10 mouse cellular contexts compared by ENCODE assay signal in genomic region chr19:3376966-3377715, GRCm38 (mm10). TPM values are rescaled to one million over a fixed set of nuclear protein-coding genes. Genes with fewer than 3 reads are reported as not detected.
A peak's percentile ranks its signal among the peaks of the same experiment; 100 is the strongest.
DNase-seq lines count a peak whose midpoint lies in the region; ATAC-seq lines count a peak whose summit lies in the region.
"Had no signal": no experiment of that assay in that cellular context is flagged by ENCODE, and none has a peak within 500 bp of the region (broad histone marks: within the 10 kb centered on the region; RNA-seq: fewer than 3 reads in every experiment).

No protein-coding gene starts in this region.

- H3K4me3 ChIP-seq in kidney, embryonic 14.5 days (ENCODE audit: low read length), result no peak overlapping the region
- no peak overlapping the region for H3K4me3 ChIP-seq in liver, embryonic 16.5 days (ENCODE audit: low read depth, low read length)
- H3K4me3 ChIP-seq: neural tube, embryonic 13.5 days had no signal

- peaks cover 9% of the 10 kb centered on the region; the same call in 1 of the 2 replicates for H3K36me3 ChIP-seq in kidney, embryonic 14.5 days (ENCODE audit: control insufficient read depth, insufficient read depth, low read length)
- peaks cover 2% of the 10 kb centered on the region for H3K36me3 ChIP-seq in liver, embryonic 16.5 days (ENCODE audit: control insufficient read depth, insufficient read depth)

- ATAC-seq in kidney, embryonic 14.5 days (ENCODE audit: low FRiP score, low TSS enrichment), result no peak
- ATAC-seq in liver, embryonic 16.5 days (ENCODE audit: low read depth), result peak; percentile 42

- H3K9me3 ChIP-seq in kidney, embryonic 14.5 days (ENCODE audit: control insufficient read depth, low read length), result no peaks in the 10 kb centered on the region
- H3K9me3 ChIP-seq in liver, embryonic 16.5 days (replicated peaks; ENCODE audit: control insufficient read depth, low read length), result no peaks in the 10 kb centered on the region
- H3K9me3 ChIP-seq: neural tube, embryonic 13.5 days had no signal

- WGBS in kidney, embryonic 14.5 days, result 32% methylated on average over 4 of the region's 4 CpGs
- 18% methylated on average over 4 of the region's 4 CpGs for WGBS in liver, embryonic 16.5 days (ENCODE audit: insufficient replicate concordance)

- no peak overlapping the region for H3K9ac ChIP-seq in kidney, embryonic 14.5 days (ENCODE audit: low read depth, low read length)
- H3K9ac ChIP-seq in liver, embryonic 16.5 days (ENCODE audit: low read depth, low read length), result no peak overlapping the region
- H3K9ac ChIP-seq: neural tube, embryonic 13.5 days had no signal

- no peak overlapping the region for H3K27ac ChIP-seq in kidney, embryonic 14.5 days (ENCODE audit: low read depth, low read length)
- peak overlapping the region; percentile 73 for H3K27ac ChIP-seq in liver, embryonic 16.5 days (ENCODE audit: low read length)
- H3K27ac ChIP-seq: neural tube, embryonic 13.5 days had no signal

- peak; percentile 22 to 39 for DNase-seq in kidney, postnatal 25 days
- DNase-seq in adrenal gland, postnatal 14 days, result peak; percentile 74
- peak; percentile 17 for DNase-seq in ovary, postnatal 14 days (ENCODE audit: low spot score)
- DNase-seq in gastrocnemius, postnatal 25 days, result no peak
- DNase-seq in thymus, postnatal 14 days, result no peak
- DNase-seq in retina, embryonic 14.5 days (ENCODE audit: low spot score), result no peak
- DNase-seq: heart, postnatal 36 days had no signal

- H3K27me3 ChIP-seq in kidney, embryonic 14.5 days (ENCODE audit: control insufficient read depth, insufficient read depth, low read length), result no peaks in the 10 kb centered on the region
- no peaks in the 10 kb centered on the region for H3K27me3 ChIP-seq in liver, embryonic 16.5 days (ENCODE audit: control insufficient read depth, insufficient read depth, low read depth, low read length)
- H3K27me3 ChIP-seq: neural tube, embryonic 13.5 days had no signal

- no peaks in the 10 kb centered on the region for H3K4me1 ChIP-seq in kidney, embryonic 14.5 days (ENCODE audit: control insufficient read depth, insufficient read depth, low read length)
- H3K4me1 ChIP-seq in liver, embryonic 16.5 days (ENCODE audit: control insufficient read depth, low read depth, low read length), result no peaks in the 10 kb centered on the region; the same call in 1 of the 2 replicates
- H3K4me1 ChIP-seq: neural tube, embryonic 13.5 days had no signal

- no peak overlapping the region for H3K4me2 ChIP-seq in kidney, embryonic 14.5 days (replicated peaks; ENCODE audit: low read depth, low read length)
- no peak overlapping the region for H3K4me2 ChIP-seq in liver, embryonic 16.5 days (ENCODE audit: low read depth, low read length)
- H3K4me2 ChIP-seq: neural tube, embryonic 13.5 days had no signal

RNA-seq across cellular contexts. Expression of gene Tesmin, which starts 11.5 kb away (rescaled TPM):
- 0.51 and 0.53 TPM in 2 replicates for polyA plus RNA-seq in kidney, embryonic 14.5 days (2014; fragmentation: Nextera tagmentation; extraction: Ambion mirVana)
- total RNA-seq in adrenal gland, postnatal 14 days (2021), result 0.56 and 1.3 TPM in 2 replicates
- polyA plus RNA-seq in liver, embryonic 16.5 days (2015; fragmentation: Nextera tagmentation; extraction: Ambion mirVana), result 0.21 and 0.29 TPM in 2 replicates
- total RNA-seq in gastrocnemius, postnatal 25 days (2021), result under 1 TPM; 0.43 to 0.80 TPM
- polyA plus RNA-seq: neural tube, embryonic 13.5 days had no signal

RNA-seq across cellular contexts. Expression of gene Gal, which starts 37.2 kb away (rescaled TPM):
- polyA plus RNA-seq in kidney, embryonic 14.5 days (2014; fragmentation: Nextera tagmentation; extraction: Ambion mirVana), result not detected in 2 replicates
- 21.5 and 21.9 TPM in 2 replicates for total RNA-seq in adrenal gland, postnatal 14 days (2021)
- polyA plus RNA-seq in liver, embryonic 16.5 days (2015; fragmentation: Nextera tagmentation; extraction: Ambion mirVana), result not detected in 2 replicates
- under 1 TPM; 0.49 to 0.72 TPM for total RNA-seq in gastrocnemius, postnatal 25 days (2021)
- total RNA-seq: heart, postnatal 36 days had no signal

RNA-seq across cellular contexts. Expression of gene Cpt1a, which starts 55.0 kb away (rescaled TPM):
- 10.0 and 23.8 TPM in 2 replicates for polyA plus RNA-seq in kidney, embryonic 14.5 days (2014; fragmentation: Nextera tagmentation; extraction: Ambion mirVana)
- 274 and 315 TPM in 2 replicates for total RNA-seq in adrenal gland, postnatal 14 days (2021)
- 7.6 and 9.5 TPM in 2 replicates for polyA plus RNA-seq in liver, embryonic 16.5 days (2015; fragmentation: Nextera tagmentation; extraction: Ambion mirVana)
- 10 to 100 TPM; 13.8 to 14.3 TPM for total RNA-seq in gastrocnemius, postnatal 25 days (2021)

Comparison
In these comparisons a context has a peak if more than half of its experiments do, and no peak if none do; other contexts are left out.
1. DNase-seq: peak in kidney, postnatal 25 days (2 of 2), adrenal gland, postnatal 14 days (single experiment) and ovary, postnatal 14 days (single experiment); none in gastrocnemius, postnatal 25 days (single experiment), thymus, postnatal 14 days (single experiment) and retina, embryonic 14.5 days (single experiment).
2. RNA of gene Gal, which starts 37.2 kb away (total RNA-seq): 21.5 to 21.9 TPM in adrenal gland, postnatal 14 days; 0.49 to 0.72 TPM in gastrocnemius, postnatal 25 days; every median in the first group is over 10 times any median in the second.
3. RNA of gene Cpt1a, which starts 55.0 kb away (total RNA-seq): 274 to 315 TPM in adrenal gland, postnatal 14 days; 13.8 to 14.3 TPM in gastrocnemius, postnatal 25 days; every median in the first group is over 10 times any median in the second.